Comparison of ENCODE assay signal across 31 mouse cellular contexts in the genomic region with DNA sequence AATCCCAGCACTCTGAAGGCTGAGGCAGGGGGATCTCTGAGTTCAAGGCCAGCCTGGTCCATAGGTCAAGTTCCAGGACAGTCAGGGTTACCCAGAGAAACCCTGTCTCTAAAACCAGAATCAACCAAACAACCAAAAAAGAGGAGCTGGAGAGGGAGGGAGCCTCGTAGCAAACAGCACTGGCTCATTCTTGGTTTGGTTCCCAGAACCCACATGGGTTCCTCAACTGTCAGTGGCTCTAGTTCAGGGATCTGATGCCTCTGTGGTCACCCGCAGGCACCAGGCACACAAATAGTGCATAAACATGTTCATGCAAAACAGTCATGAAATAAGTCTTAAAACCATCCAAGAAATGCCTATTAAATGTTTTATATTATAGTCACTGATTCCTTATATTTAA. TPM values are rescaled to one million over a fixed set of nuclear protein-coding genes. Genes with fewer than 3 reads are reported as not detected.
DNase-seq lines count a peak whose midpoint lies in the region; ATAC-seq lines count a peak whose summit lies in the region.
"Had no signal": no experiment of that assay in that cellular context is flagged by ENCODE, and none has a peak within 500 bp of the region (broad histone marks: within the 10 kb centered on the region; RNA-seq: fewer than 3 reads in every experiment).

No protein-coding gene starts in this region.

- H3K4me1 ChIP-seq in brown adipose tissue, adult 24 weeks (ENCODE audit: control insufficient read depth, insufficient read depth, insufficient read length, low read length) = no peaks in the 10 kb centered on the region
- peaks cover 4% of the 10 kb centered on the region; the same call in 1 of the 2 replicates for H3K4me1 ChIP-seq in forebrain, embryonic 15.5 days
- H3K4me1 ChIP-seq: forebrain, embryonic 13.5 days; limb, embryonic 13.5 days; midbrain, embryonic 12.5 days; neural tube, embryonic 12.5 days had no signal

- H3K27ac ChIP-seq in brown adipose tissue, adult 24 weeks (replicated peaks; ENCODE audit: low read depth, low read length) = 0 out of 2 replicates have a peak overlapping the region, but pooled peaks have one; percentile 22
- H3K27ac ChIP-seq in forebrain, embryonic 15.5 days (replicated peaks) = no peak overlapping the region
- H3K27ac ChIP-seq: forebrain, embryonic 13.5 days; hindbrain, embryonic 14.5 days; left cerebral cortex, adult 2 months; limb, embryonic 13.5 days; midbrain, embryonic 12.5 days; neural tube, embryonic 12.5 days; stomach, postnatal 0 days had no signal

- ATAC-seq in forebrain, embryonic 15.5 days (replicated peaks) = no peak
- ATAC-seq: CD4-positive, CD25-positive, alpha-beta regulatory T cell, adult 4 months; forebrain, embryonic 13.5 days; intestine, postnatal 0 days; lung, postnatal 0 days had no signal

- no peaks in the 10 kb centered on the region for H3K9me3 ChIP-seq in forebrain, embryonic 15.5 days
- H3K9me3 ChIP-seq: forebrain, embryonic 13.5 days; limb, embryonic 13.5 days; megakaryocyte, embryonic 14.5 days; midbrain, embryonic 12.5 days; neural tube, embryonic 12.5 days had no signal

- H3K4me2 ChIP-seq in forebrain, embryonic 15.5 days (replicated peaks) = no peak overlapping the region
- H3K4me2 ChIP-seq: forebrain, embryonic 13.5 days; heart, embryonic 11.5 days; hindbrain, embryonic 14.5 days; limb, embryonic 13.5 days; liver, embryonic 11.5 days; midbrain, embryonic 12.5 days; neural tube, embryonic 12.5 days had no signal

- no peaks in the 10 kb centered on the region for H3K27me3 ChIP-seq in forebrain, embryonic 15.5 days
- H3K27me3 ChIP-seq: forebrain, embryonic 13.5 days; limb, embryonic 13.5 days; megakaryocyte, embryonic 14.5 days; midbrain, embryonic 12.5 days; neural tube, embryonic 12.5 days had no signal

- H3K36me3 ChIP-seq in forebrain, embryonic 15.5 days = peaks cover 69% of the 10 kb centered on the region

- WGBS in forebrain, embryonic 15.5 days = 81% methylated on average over 2 of the region's 2 CpGs

- no peak overlapping the region for H3K9ac ChIP-seq in forebrain, embryonic 15.5 days (replicated peaks)
- H3K9ac ChIP-seq: forebrain, embryonic 13.5 days; hindbrain, embryonic 14.5 days; limb, embryonic 13.5 days; midbrain, embryonic 12.5 days; neural tube, embryonic 12.5 days had no signal

- DNase-seq in adipocyte (ENCODE audit: low spot score) = peak; percentile 57
- peak; percentile 71 for DNase-seq in cerebellum, adult 8-10 months
- DNase-seq in cerebellum, postnatal 25 days = peak; percentile 75 to 85
- DNase-seq in layer of hippocampus, adult 9-10 months (ENCODE audit: low spot score) = no peak
- DNase-seq in heart, postnatal 4 days = no peak
- DNase-seq: adrenal gland, postnatal 36 days; gastrocnemius, postnatal 25 days; heart, adult 18-20 months; kidney, adult 9 months; kidney, postnatal 14 days; lung, adult 18-20 months; lung, postnatal 4 days; right cerebral cortex, postnatal 4 days; thymus, adult 18-20 months; thymus, postnatal 25 days had no signal

- no peak overlapping the region for H3K4me3 ChIP-seq in brown adipose tissue, adult 24 weeks (ENCODE audit: insufficient read depth, low read depth, low read length)
- no peak overlapping the region for H3K4me3 ChIP-seq in forebrain, embryonic 15.5 days
- H3K4me3 ChIP-seq: forebrain, embryonic 13.5 days; left cerebral cortex, adult 2 months; limb, embryonic 13.5 days; megakaryocyte, embryonic 14.5 days; midbrain, embryonic 12.5 days; myocyte; neural tube, embryonic 12.5 days had no signal

RNA-seq across cellular contexts. Expression of a gene that starts 23.1 kb away (rescaled TPM):
- polyA plus RNA-seq in brown adipose tissue, adult 24 weeks (2012; ENCODE audit: insufficient read depth, insufficient read length, missing spikeins) = 35.1 and 41.6 TPM in 2 replicates
- 89.6 and 95.9 TPM in 2 replicates for polyA plus RNA-seq in forebrain, embryonic 15.5 days (2015; fragmentation: Nextera tagmentation; extraction: Ambion mirVana)
- 10 to 100 TPM; 24.0 to 29.8 TPM for total RNA-seq in heart, postnatal 4 days (2021)

Comparison
In these comparisons a context has a peak if more than half of its experiments do, and no peak if none do; other contexts are left out.
1. DNase-seq: peak in adipocyte (single experiment), cerebellum, adult 8-10 months (single experiment) and cerebellum, postnatal 25 days (2 of 2); none in layer of hippocampus, adult 9-10 months (single experiment) and heart, postnatal 4 days (single experiment).